Mouse (Mus musculus) adrenal gland, postnatal 14 days (tissue): Measurements from ENCODE around the gene Prkcsh. TPM values are rescaled to one million over a fixed set of nuclear protein-coding genes. Genes with fewer than 3 reads are reported as not detected.

ENCODE experiments used
- DNase-seq: peaks from one replicate; pipeline ENCODE4 v3.0.0; 2021; ENCODE audit warnings: mixed read lengths
- long read RNA-seq, 2 experiments: library from polyadenylated mRNA; stranded (forward); transcript quantifications; one replicate each; pipeline ENCODE4 v2.0.0; 2021
- total RNA-seq: library from RNA; stranded (reverse); gene quantifications from 2 replicates; pipeline ENCODE4 v1.2.3, GENCODE M21; 2021

Gene Prkcsh
- 133 and 135 TPM in 2 replicates for total RNA-seq
- long read RNA-seq, experiment 1, transcript Prkcsh-205 (18 exons, 2,228 nt), result minor isoform, 10 of 164 reads
- long read RNA-seq, experiment 1, transcript Prkcsh-201 (18 exons, 2,012 nt), result major isoform, 64 of 164 reads
- long read RNA-seq, experiment 1, transcript Prkcsh-202 (18 exons, 1,983 nt), result minor isoform, 46 of 164 reads
- long read RNA-seq, experiment 1, partial matches to known transcripts, result 26 of 164 reads
- long read RNA-seq, experiment 1, other reads (novel, unspliced or antisense), result 18 of 164 reads
- long read RNA-seq, experiment 2, transcript Prkcsh-201 (18 exons, 2,012 nt), result major isoform, 44 of 125 reads
- long read RNA-seq, experiment 2, transcript Prkcsh-205 (18 exons, 2,228 nt), result minor isoform, 10 of 125 reads
- long read RNA-seq, experiment 2, transcript Prkcsh-202 (18 exons, 1,983 nt), result minor isoform, 26 of 125 reads
- long read RNA-seq, experiment 2, partial matches to known transcripts, result 33 of 125 reads
- long read RNA-seq, experiment 2, other reads (novel, unspliced or antisense), result 12 of 125 reads

DNA sequence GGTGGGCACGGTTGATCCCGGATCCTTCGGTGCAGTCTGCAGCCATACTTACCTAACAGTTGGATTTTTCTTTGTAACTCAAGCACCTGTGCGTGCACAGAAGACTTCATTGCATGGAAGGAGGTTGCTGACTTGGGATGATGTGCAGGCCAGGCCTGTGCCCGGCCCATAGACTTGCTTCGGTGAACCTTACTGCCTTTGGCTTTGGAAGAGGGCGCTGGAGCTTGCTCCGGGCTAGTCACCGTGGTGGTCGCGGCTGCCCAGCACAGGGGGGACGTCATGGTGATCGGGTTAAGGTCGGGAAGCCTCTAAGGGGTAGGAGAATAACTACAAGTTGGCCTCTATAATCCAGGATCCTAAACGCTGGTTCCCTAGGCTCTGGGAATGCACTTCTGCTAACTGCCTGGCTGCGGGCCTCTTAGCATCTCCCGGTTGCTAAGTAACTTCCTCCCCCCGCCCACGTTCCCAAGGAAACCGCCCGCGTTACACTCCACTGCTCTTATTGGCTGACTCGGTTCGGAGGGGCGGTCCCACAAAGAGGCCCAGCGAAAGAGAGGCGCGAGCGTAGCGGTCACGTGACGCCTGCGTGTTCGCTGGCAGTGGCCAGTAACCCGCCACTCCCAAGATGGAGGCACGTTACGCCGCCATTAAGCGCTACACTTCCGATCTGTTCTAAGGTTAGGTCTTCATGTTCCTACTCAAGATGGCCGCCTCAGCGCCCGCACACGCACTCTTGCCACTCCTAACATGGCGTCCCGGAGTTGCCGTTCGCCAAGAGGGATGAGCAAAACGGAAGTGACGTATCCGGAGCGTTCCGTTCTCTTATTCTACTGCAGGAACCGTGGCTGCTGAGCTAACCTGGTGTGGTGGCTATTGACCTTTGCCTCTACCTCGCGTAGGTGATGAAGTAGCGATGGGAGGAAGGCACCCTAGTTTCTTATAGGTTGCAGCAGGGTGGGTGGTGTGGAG lies at the start of gene Prkcsh, which contains the start of gene Ccdc151:
Gene Prkcsh, plus strand, starts transcription at position 613 of the 969 bp plus-strand sequence.
Gene Ccdc151, minus strand, starts transcription at position 441 of the 969 bp plus-strand sequence.
- DNase-seq, result peak; percentile 99

DNA sequence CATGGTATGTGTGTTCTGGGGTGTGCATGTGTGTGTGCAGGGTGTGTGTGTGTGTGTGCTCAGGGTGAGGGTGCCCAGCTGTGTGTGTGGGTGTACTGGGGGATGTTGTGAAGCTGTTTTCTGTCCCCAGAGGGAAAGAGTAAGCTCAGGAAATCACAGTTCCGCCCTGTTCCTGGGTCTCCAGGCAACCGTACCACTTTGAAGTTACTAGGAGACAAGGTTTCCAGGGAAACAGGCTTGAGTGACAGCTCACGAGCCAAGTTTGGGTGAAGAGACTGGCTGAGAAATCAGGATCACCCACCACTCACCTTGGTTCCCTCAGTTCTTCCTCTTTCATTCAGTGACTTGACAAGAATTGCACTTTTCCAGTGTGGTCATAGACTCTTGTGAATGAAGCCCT lies 49.0 kb upstream of the Prkcsh start:
- no peak for DNase-seq

DNA sequence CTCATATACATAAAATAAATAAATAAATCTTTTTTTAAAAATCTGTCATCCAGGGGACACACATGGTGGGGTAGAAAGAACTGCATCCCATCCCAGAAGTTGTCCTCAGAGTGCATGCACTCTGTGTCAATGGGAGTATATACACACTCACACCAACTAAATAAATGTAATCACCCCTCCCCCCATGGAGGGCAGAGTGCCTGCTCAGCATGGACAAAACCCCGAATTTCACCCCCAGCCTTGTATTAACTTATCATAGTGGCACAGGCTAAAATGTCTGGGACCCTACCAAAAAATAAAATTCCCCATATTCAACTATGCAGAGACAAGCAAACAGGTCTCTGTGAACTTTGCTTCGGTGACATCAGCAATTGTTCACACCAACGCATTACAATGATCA lies 48.0 kb upstream of the Prkcsh start:
- DNase-seq, result no peak

DNA sequence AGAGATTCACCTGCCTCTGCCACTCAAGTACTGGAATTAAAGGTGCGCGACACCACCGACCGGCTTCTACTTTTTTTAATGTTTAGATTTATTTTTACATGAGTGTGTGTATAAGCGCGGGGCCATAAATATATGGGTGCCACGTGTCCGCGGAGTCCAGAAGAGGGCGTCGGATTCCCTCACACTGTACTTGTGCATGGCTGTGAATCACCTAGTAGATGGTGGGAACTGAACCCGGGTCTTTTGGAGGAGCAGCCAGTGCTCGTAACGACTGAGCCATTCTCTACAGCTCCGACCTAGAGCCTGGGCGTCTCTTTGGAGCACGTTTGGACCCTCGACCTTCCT lies 47.4 kb upstream of the Prkcsh start:
- no peak for DNase-seq

DNA sequence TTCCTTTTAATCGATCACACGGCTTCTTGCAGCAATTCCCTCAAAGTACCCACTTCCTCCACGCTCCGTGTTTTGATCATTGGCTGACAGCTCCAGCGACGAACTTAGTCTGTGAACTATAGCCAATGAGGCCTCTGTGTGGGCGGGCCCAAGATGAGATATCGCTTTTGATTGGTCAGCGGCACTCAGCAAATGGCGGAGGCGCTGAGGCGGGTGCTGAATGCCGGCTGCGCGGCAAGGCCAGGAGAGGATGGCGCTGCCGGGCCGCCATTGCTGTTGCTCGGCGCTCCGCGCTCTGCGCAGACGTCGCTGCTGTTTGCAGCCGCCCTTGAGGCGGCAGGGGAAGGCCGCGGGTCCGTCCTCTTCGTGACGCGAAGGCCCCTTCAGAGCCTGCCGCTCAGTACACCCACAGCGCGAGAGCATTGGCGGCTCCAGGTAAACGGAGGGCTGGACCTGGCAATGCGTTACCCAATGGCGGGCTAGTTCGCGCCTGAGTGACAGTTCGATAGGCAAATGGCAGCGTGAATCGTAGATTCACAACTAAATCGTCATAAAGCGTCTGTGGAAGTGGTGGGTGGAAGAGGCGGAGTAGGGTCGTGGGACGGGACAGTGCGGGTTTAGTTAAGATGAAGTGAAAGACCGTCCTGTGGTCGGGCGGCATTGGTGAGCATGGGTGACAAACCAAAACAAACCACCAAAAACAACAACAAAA lies 46.9 kb upstream of the Prkcsh start, which contains the start of gene Swsap1:
Gene Swsap1, plus strand, starts transcription at position 186 of the 712 bp plus-strand sequence.
- peak; percentile 97 for DNase-seq

DNA sequence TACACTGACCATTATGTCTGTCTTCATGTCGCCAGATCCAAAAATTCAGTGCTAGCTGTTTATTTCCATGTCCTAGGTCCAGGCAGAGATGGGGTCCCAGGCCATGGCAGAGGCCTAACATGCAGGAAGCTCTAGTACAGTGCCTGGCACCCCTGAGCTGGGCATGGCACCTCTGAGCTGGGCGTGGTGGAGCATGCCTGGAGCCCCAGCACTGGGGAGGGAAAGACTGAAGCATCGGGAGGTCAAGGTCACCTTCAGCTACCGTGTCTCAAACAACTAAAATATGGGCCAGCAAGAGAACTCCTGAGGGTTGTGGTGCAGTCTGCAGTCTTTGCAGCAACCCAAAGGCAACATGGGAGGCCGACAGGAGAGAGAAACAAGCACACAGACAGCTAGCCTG lies 44.2 kb upstream of the Prkcsh start:
- DNase-seq, result no peak

DNA sequence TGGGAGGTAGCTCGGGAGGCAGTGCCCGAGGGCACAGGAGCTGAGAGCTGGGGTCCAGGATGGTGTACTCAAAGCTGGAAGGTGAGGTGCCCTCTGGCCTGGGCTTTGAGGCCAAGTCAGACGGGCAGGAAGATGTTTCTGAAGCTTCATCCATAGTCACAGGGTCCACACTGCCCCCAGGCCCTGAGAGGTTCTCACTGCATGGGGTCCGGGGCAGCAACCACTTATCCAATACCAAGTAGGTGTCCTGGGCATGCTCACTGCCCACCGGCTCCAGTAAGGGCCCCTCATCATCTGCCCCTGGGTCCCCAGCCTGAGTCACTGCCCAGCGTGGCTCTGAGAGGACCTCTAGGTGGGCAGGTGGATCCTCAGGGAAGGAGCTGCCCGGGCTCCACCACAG lies 43.4 kb upstream of the Prkcsh start:
- no peak for DNase-seq

DNA sequence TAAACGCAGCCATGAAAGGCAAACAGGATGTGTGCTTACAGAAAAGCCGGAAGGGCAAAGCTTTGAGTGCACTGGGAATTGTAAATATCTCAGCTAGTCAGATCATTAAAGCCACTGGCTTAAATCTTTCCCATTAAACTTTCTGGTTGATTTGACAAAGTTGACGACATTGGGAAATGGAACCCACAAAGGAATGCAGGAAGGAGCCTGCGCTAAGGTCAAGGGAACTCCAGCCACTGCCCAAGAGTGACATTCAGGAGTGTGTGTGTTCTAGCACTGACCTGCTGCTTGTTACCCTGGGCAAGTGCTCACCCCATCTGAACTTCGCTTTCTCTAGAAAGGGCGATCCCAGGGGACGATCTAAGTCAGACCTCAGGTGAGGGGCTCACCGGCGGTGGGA lies 42.5 kb upstream of the Prkcsh start:
- DNase-seq, result no peak

DNA sequence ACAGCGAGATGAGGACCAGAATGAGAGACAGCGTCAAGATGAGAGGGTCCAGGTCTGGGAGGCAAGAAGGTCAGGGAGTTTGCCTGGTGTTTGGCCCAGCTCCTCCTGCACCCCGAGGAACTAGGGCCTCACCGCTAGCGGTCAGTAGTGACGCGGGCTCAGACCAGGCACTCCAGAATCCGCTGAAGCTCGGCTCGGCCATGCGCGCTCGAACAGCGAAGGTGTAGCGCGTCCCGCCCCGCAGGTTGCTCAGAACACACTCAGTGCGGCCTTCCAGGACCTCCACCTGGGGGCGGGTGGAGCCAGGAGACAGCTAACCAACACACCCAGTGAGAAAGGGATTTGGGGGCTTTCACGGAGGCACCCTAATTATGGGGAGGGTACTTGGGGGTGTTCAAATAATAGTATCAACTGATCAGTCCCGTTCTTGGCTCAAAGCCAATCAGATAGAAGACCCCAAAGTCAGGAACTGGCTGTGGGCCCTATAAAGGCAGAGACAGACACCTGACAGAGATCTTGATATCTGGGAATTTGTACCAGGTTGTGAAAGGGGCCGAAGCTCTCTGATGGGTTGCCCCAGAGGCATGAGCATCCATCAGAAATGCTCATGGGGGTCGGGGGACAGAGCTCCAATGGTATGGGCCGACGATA lies 41.9 kb upstream of the Prkcsh start:
- DNase-seq, result peak; percentile 51

DNA sequence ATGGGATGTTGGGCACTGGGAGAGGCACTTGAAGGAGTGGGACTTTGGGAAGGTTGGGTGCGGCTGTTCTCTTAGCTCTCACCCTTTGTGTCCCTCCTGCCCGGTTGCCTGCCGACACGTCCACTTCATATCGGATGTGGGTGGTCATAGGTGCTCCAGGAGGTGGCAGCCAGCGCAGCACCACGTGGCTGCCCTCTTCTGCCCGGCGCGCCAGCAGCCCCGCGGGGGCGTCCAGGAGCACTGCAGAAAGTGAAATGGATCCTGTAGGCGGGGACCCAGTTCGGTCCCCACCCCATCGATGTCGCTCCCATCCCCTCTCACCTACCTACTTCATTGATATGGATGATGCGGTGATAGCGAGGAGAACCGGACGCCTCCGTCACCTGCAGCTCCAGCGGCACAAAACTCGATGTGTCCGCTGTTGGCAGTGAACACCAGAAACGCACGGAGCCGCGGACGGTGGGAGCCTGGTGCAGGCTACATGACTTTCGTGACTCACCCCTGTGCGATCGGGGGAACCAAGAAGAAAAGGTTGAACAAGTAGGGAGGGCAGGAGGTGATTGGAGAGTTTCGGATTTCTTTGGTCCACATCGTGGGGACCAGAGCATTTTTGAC lies 41.1 kb upstream of the Prkcsh start:
- no peak for DNase-seq

DNA sequence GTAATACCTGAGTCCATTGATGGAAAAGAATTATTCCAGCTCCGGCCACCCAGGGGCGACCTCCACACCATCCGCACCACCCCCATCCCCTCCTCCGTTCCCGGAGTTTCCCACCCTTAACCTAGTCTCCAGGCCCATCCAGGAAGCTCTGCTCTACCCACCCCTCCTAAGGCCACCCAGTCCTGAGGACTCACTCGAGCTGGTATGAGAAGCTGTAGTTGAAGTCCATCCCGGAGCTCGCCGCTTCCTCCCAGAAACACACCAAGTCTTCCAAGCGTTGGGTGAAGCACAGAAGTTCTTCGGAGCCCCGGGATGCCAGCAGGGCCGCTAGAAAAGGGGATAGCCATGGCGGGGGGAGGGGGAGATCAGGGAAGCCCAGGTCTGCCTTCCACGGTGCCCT lies 40.6 kb upstream of the Prkcsh start:
- no peak for DNase-seq

DNA sequence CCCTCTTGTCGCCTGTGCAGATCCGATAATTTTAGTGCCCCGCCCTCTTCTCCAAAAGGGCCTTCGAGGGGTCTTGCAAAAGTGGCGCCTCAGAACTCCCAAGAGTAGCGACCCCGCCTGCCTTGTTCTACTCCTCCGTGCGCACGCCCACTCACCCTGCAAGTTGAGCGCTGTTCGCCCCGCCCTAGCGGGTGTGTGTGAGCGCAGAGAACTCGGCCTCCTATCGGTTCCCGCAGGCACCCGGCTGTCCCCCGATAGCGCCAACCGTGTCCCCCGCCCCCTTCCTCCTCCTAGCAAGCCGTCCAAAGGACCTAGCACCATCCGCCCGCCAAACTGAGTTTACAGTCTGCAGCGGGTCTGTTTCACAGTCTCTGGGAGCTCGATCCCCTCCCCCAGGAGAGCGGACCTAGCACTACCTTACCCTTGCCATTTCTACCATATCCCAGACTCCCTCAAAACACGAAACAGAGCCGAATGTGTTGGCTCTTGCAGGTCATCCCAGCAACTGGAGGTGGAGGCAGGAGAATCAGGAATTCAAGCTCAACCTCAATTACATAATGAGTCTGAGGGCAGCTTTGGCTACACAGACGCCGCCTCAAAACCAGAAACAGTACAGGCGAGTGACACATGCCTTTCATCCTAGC lies 40.1 kb upstream of the Prkcsh start:
- peak; percentile 71 for DNase-seq

DNA sequence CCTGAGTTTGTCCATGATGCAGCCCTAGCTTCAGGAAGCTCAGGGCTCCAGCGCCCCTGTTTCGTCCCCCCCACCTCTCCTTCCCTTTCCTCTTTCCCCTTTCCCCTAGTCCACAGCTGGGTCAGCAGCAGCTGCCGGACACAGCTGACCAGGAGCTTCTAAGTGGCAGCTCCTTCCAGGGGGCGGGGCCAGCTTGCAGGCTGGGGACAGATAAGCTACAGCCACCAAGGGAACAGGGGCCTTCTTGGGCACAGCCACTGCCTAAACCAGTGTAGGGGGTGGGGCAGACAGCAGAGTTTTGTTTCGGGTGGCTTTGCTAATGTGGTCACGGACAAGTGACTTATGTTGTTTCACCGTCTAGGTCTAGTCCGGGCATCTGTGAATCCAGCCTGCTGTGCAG lies 39.2 kb upstream of the Prkcsh start, which contains the start of gene Epor:
Gene Epor, minus strand, starts transcription at position 90 of the 400 bp plus-strand sequence.
- peak; percentile 71 for DNase-seq

DNA sequence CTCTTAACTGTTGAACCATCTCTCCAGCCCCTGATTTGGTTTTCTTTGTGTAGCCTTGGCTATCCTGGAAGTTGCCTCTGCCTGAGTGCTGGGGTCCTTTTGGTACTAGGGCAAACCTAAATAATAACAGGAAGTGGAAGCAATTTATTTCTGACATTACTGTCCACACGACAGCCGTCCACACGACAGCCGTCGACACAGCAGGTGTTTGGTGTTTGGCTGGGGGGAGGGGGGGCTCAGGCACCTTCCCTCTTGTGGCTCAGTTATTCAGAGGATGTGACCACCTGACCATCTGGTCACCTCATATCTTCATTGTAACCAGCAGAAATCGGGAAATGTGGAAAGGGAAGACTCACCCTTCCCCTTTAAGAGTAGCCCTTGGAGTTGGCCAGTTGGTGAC lies 33.7 kb upstream of the Prkcsh start:
- no peak for DNase-seq

DNA sequence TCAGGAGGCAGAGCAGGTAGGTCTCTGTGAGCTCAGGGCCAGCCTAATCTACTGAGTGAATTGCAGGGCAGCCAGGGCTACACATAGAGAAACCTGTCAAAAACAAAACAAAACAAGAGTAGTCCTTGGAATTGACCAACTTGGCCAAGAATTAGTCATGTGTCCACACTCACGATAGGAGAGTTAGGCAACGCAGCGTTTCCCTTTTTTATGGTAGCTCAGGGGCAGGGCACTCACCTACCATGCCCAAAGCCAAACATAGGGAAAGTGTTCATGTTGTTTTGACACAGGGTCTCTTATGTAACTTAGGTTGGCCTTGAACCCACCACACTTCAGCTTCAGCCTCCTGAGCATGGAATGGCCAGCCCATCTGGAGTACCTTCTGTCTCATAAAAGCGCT lies 33.3 kb upstream of the Prkcsh start:
- no peak for DNase-seq

DNA sequence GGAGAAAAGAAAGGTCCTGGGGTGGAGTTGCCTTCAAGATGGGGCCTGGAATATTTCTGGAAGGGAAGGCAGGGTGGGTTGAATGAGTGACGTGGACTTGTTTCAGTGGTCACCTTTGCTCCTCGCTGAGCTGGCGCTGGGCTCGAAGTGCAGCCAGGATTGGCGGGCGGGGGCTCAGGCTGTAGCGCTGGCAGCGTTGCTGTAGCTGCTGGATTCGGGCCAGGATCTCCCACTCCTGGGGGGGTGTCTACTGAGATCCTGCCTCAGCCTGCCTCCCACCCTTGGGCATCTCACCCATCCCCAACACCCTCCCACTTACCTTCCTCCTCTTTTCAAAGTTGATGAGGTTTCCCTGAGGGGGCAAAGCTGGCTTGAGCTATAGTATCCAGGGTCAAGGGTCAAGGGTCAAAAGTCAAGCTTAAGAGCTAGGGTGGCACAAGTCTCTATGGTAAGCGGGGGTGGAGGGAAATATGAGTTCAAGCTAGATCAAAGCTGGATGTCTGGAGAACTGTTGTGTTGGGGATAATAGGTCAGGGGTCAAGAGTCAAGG lies 25.9 kb upstream of the Prkcsh start:
- DNase-seq, result no peak

DNA sequence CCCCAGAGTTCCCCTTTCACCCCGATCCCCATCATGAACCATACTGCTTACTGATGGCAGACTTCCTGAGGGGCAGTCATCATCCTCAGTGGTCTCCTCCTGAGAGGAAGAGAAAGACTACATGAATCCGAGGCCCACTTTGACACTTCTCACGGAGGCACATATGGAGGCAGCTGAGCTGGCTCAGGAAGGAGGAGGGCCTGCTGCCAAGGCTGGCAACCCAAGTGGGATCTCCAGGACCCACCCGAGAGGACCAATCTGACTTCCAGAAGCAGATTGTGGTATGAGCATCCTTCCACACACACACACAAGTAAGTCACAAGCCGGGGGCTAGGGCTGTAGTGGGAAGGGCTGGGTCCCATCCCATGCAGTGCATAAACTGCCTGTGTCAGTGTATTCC lies 25.3 kb upstream of the Prkcsh start:
- DNase-seq, result no peak

DNA sequence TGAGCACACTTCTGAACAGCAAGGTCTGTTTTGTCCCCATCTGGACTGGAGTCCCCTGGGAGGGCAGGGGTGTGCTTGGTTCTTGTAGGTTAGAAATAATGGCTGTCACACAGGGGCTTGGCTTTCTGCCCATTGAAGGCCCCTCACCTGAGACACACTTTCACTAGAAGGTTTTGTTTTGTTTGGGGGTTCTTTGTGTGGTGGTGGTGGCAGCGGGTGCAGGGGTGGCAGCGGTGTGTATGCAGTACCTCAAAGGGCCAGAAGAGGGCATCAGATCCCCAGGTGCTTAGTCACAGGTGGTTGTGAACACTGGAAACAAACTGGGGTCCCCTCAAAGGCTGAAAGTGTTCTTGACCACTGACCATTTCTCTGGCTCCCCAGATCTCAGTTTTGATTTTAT lies 24.6 kb upstream of the Prkcsh start:
- DNase-seq, result peak; percentile 66

DNA sequence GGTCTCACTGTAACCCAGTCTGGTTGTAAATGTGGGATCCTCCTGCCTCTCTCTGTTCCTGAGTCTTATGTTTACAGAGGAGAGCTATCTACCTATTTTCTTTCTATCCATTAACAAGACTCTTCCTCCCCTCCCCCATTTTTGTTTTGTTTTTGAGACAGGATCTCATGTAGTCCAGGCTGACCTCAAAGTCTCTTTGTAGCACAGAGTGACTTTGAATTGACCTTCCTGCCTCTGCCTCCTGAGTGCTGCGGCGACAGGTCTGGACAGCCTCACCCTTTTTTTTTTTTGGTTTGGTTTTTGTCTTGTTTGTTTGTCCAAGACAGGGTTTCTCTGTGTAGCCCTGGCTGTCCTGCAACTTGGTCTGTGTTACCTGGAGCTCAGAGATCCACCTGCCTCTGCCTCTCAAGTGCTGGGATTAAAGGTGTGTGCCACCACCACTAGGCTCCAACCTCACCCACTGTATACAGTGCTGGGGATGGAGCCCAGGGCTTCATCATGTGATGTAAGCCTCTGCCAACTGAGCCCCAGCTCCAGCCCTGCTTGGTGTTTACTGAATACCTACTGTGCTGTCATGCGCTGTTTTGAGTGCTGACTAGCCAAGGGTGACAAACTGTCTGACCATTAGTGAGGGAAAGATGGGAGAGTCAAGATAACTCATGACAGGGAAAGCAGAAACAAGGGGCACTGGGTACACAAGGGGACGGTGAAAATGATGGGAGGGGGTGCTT lies 24.0 kb upstream of the Prkcsh start:
- no peak for DNase-seq

DNA sequence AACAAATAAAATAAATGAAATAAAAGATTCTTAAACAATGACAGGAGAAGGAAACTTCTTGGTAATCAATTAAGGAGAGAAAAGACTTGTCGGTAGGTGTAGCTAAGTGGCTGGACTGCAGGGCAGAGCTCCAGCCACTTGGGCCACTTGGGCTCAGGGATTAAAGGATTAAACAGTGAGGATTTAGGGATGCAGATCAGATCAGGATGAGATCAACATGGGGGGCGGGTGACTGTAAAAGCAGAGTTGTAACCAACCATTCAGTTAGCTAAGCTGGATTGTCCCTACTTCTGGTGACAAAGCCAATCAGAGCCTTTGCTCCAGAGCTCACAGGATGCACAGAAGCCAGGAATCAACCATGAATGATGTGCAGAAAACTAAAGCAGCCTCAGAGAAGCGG lies 18.7 kb upstream of the Prkcsh start:
- no peak for DNase-seq
